Mouse (Mus musculus): ENCODE results near the gene Rpn2. TPM values are rescaled to one million over a fixed set of nuclear protein-coding genes. Genes with fewer than 3 reads are reported as not detected.

Gene Rpn2
- polyA plus RNA-seq (2015; fragmentation: Nextera tagmentation; extraction: Ambion mirVana): 222 and 223 TPM in 2 replicates

GRCm38 (mm10) chr2:157278717-157279415, at the start of gene Rpn2:
Gene Rpn2 (plus strand): TSS chr2:157279017.
- no peaks in the 10 kb centered on the region for H3K27me3 ChIP-seq
- no peaks in the 10 kb centered on the region for H3K9me3 ChIP-seq
- peaks cover 25% of the 10 kb centered on the region for H3K4me1 ChIP-seq (replicated peaks)
- under 1% methylated on average over 61 of the region's 64 CpGs for WGBS
- peak within 1 kb of the TSS; percentile 96 for H3K27ac ChIP-seq (replicated peaks)
- H3K9ac ChIP-seq: peak within 1 kb of the TSS; percentile 91
- peak; percentile 99 for ATAC-seq (ENCODE audit: low FRiP score, low read depth)
- H3K4me3 ChIP-seq: peak within 1 kb of the TSS; percentile 69
- peaks cover 6% of the 10 kb centered on the region; the same call in 1 of the 2 replicates for H3K36me3 ChIP-seq
- peak within 1 kb of the TSS; percentile 78 for H3K4me2 ChIP-seq

- 75% methylated on average over 8 of the region's 8 CpGs for WGBS
Measured at GRCm38 (mm10) chr2:157235946-157236345, 42.9 kb upstream of the Rpn2 start.

GRCm38 (mm10) chr2:157245001-157245400, 33.8 kb upstream of the Rpn2 start:
- Histone ChIP-seq H3K4me3 (no peak overlapping the region), H3K27ac (replicated peaks) (no peak overlapping the region), H3K9ac (no peak overlapping the region), H3K36me3 (no peaks in the 10 kb centered on the region), H3K9me3 (no peaks in the 10 kb centered on the region), H3K4me1 (replicated peaks) (no peaks in the 10 kb centered on the region), H3K4me2 (no peak overlapping the region), H3K27me3 (no peaks in the 10 kb centered on the region)
- WGBS: 58% methylated on average over 5 of the region's 5 CpGs
- no peak for ATAC-seq (ENCODE audit: low FRiP score, low read depth)

More at GRCm38 (mm10) chr2:157235946-157236345, 42.9 kb upstream of the Rpn2 start:
- no peak for ATAC-seq (ENCODE audit: low FRiP score, low read depth)
- Histone ChIP-seq H3K36me3 (no peaks in the 10 kb centered on the region), H3K4me2 (no peak overlapping the region), H3K9ac (no peak overlapping the region), H3K4me3 (no peak overlapping the region), H3K27ac (replicated peaks) (no peak overlapping the region), H3K4me1 (replicated peaks) (no peaks in the 10 kb centered on the region), H3K9me3 (no peaks in the 10 kb centered on the region), H3K27me3 (no peaks in the 10 kb centered on the region)

GRCm38 (mm10) chr2:157245603-157246002, 33.2 kb upstream of the Rpn2 start:
- no peak overlapping the region for H3K4me2 ChIP-seq
- H3K4me3 ChIP-seq: no peak overlapping the region
- H3K36me3 ChIP-seq: no peaks in the 10 kb centered on the region
- no peak for ATAC-seq (ENCODE audit: low FRiP score, low read depth)
- no peaks in the 10 kb centered on the region for H3K27me3 ChIP-seq
- H3K4me1 ChIP-seq (replicated peaks): no peaks in the 10 kb centered on the region
- no peak overlapping the region for H3K27ac ChIP-seq (replicated peaks)
- no peaks in the 10 kb centered on the region for H3K9me3 ChIP-seq
- H3K9ac ChIP-seq: no peak overlapping the region
- 78% methylated on average over 2 of the region's 2 CpGs for WGBS

GRCm38 (mm10) chr2:157248111-157248510, 30.7 kb upstream of the Rpn2 start:
- no peak overlapping the region for H3K27ac ChIP-seq (replicated peaks)
- no peaks in the 10 kb centered on the region for H3K27me3 ChIP-seq
- H3K4me3 ChIP-seq: no peak overlapping the region
- no peak overlapping the region for H3K4me2 ChIP-seq
- H3K9ac ChIP-seq: no peak overlapping the region
- no peak for ATAC-seq (ENCODE audit: low FRiP score, low read depth)
- H3K4me1 ChIP-seq (replicated peaks): no peaks in the 10 kb centered on the region
- H3K36me3 ChIP-seq: no peaks in the 10 kb centered on the region
- H3K9me3 ChIP-seq: no peaks in the 10 kb centered on the region

- WGBS: 4% methylated on average over 5 of the region's 5 CpGs
- no peaks in the 10 kb centered on the region for H3K9me3 ChIP-seq
- H3K4me1 ChIP-seq (replicated peaks): no peaks in the 10 kb centered on the region
- no peak overlapping the region for H3K9ac ChIP-seq
- H3K27ac ChIP-seq (replicated peaks): no peak overlapping the region
- ATAC-seq (ENCODE audit: low FRiP score, low read depth): no peak
- no peaks in the 10 kb centered on the region for H3K36me3 ChIP-seq
- H3K4me3 ChIP-seq: no peak overlapping the region
- no peaks in the 10 kb centered on the region for H3K27me3 ChIP-seq
- no peak overlapping the region for H3K4me2 ChIP-seq
Measured at GRCm38 (mm10) chr2:157259720-157260119, 19.1 kb upstream of the Rpn2 start.

GRCm38 (mm10) chr2:157261930-157262329, 16.9 kb upstream of the Rpn2 start:
- no peaks in the 10 kb centered on the region for H3K36me3 ChIP-seq
- WGBS: 85% methylated on average over 5 of the region's 5 CpGs
- H3K9me3 ChIP-seq: no peaks in the 10 kb centered on the region
- H3K27ac ChIP-seq (replicated peaks): no peak overlapping the region
- H3K4me2 ChIP-seq: no peak overlapping the region
- H3K4me3 ChIP-seq: no peak overlapping the region
- H3K4me1 ChIP-seq (replicated peaks): no peaks in the 10 kb centered on the region
- no peak for ATAC-seq (ENCODE audit: low FRiP score, low read depth)
- no peaks in the 10 kb centered on the region for H3K27me3 ChIP-seq
- no peak overlapping the region for H3K9ac ChIP-seq

GRCm38 (mm10) chr2:157262506-157262905, 16.3 kb upstream of the Rpn2 start:
- no peak overlapping the region for H3K4me2 ChIP-seq
- ATAC-seq (ENCODE audit: low FRiP score, low read depth): no peak
- H3K9me3 ChIP-seq: no peaks in the 10 kb centered on the region
- H3K27ac ChIP-seq (replicated peaks): no peak overlapping the region
- H3K9ac ChIP-seq: no peak overlapping the region
- no peaks in the 10 kb centered on the region for H3K36me3 ChIP-seq
- no peak overlapping the region for H3K4me3 ChIP-seq
- H3K27me3 ChIP-seq: no peaks in the 10 kb centered on the region
- WGBS: 75% methylated on average over 9 of the region's 9 CpGs
- H3K4me1 ChIP-seq (replicated peaks): no peaks in the 10 kb centered on the region

GRCm38 (mm10) chr2:157263101-157263500, 15.7 kb upstream of the Rpn2 start:
- Histone ChIP-seq H3K4me1 (replicated peaks) (no peaks in the 10 kb centered on the region), H3K4me3 (no peak overlapping the region), H3K4me2 (no peak overlapping the region), H3K36me3 (no peaks in the 10 kb centered on the region), H3K9ac (no peak overlapping the region), H3K27ac (replicated peaks) (no peak overlapping the region), H3K27me3 (no peaks in the 10 kb centered on the region), H3K9me3 (no peaks in the 10 kb centered on the region)
- 86% methylated on average over 1 of the region's 1 CpGs for WGBS
- no peak for ATAC-seq (ENCODE audit: low FRiP score, low read depth)

GRCm38 (mm10) chr2:157263832-157264231, 15.0 kb upstream of the Rpn2 start:
- H3K4me2 ChIP-seq: no peak overlapping the region
- no peak overlapping the region for H3K9ac ChIP-seq
- H3K9me3 ChIP-seq: no peaks in the 10 kb centered on the region
- no peak overlapping the region for H3K4me3 ChIP-seq
- no peak for ATAC-seq (ENCODE audit: low FRiP score, low read depth)
- H3K4me1 ChIP-seq (replicated peaks): no peaks in the 10 kb centered on the region
- H3K27ac ChIP-seq (replicated peaks): no peak overlapping the region
- no peaks in the 10 kb centered on the region for H3K36me3 ChIP-seq
- WGBS: 86% methylated on average over 6 of the region's 6 CpGs
- H3K27me3 ChIP-seq: no peaks in the 10 kb centered on the region

- Histone ChIP-seq H3K4me2 (peak within 1 kb of the TSS; percentile 78), H3K27ac (replicated peaks) (peak within 1 kb of the TSS; percentile 96), H3K9ac (peak within 1 kb of the TSS; percentile 91), H3K36me3 (peaks cover 9% of the 10 kb centered on the region; the same call in 1 of the 2 replicates), H3K27me3 (no peaks in the 10 kb centered on the region), H3K4me1 (replicated peaks) (peaks cover 25% of the 10 kb centered on the region), H3K4me3 (peak within 1 kb of the TSS; percentile 69), H3K9me3 (no peaks in the 10 kb centered on the region)
- peak; percentile 73; the same call in 1 of the 2 replicates for ATAC-seq (ENCODE audit: low FRiP score, low read depth)
- WGBS: 0% methylated on average over 25 of the region's 32 CpGs
Measured at GRCm38 (mm10) chr2:157279416-157279800, 591 bp downstream of the Rpn2 start, which contains the start of gene Mroh8. Gene Mroh8 (minus strand): TSS chr2:157279549.

GRCm38 (mm10) chr2:157283321-157283720, 4.5 kb downstream of the Rpn2 start:
- Histone ChIP-seq H3K27ac (replicated peaks) (no peak overlapping the region), H3K36me3 (peaks cover 25% of the 10 kb centered on the region), H3K4me1 (replicated peaks) (peaks cover 26% of the 10 kb centered on the region), H3K4me3 (no peak overlapping the region), H3K9ac (no peak overlapping the region), H3K4me2 (no peak overlapping the region), H3K9me3 (no peaks in the 10 kb centered on the region), H3K27me3 (no peaks in the 10 kb centered on the region)
- WGBS: 85% methylated on average over 6 of the region's 6 CpGs
- no peak for ATAC-seq (ENCODE audit: low FRiP score, low read depth)

GRCm38 (mm10) chr2:157287542-157287941, 8.7 kb downstream of the Rpn2 start:
- Histone ChIP-seq H3K36me3 (peaks cover 57% of the 10 kb centered on the region), H3K27me3 (no peaks in the 10 kb centered on the region), H3K27ac (replicated peaks) (no peak overlapping the region), H3K4me3 (no peak overlapping the region), H3K4me2 (no peak overlapping the region), H3K4me1 (replicated peaks) (0 out of 2 replicates have a peak, but pooled peaks cover 5% of the 10 kb centered on the region), H3K9ac (no peak overlapping the region), H3K9me3 (no peaks in the 10 kb centered on the region)
- no peak for ATAC-seq (ENCODE audit: low FRiP score, low read depth)
- 18% methylated on average over 3 of the region's 3 CpGs for WGBS

All from hindbrain, embryonic 15.5 days (tissue).